Mouse (Mus musculus): ENCODE measurements at regions not wholly inside any gene's neighbourhood (a gene's known extent, or its start where the extent isn't known, plus 50 kb on each side); places are given as distances from the start of the nearest gene placed in this dataset.

GRCm38 (mm10) chrX:61119499-61119898 lies 65.9 kb downstream of the Cdr1 start:
- peak; percentile 55 to 72 for DNase-seq (ENCODE audit: low spot score in 2 of 2)

GRCm38 (mm10) chrX:61117368-61117767 lies 68.0 kb downstream of the Cdr1 start:
- peak in 1 of 2 experiments; percentile 10 for DNase-seq (ENCODE audit: low spot score in 2 of 2)

DNA sequence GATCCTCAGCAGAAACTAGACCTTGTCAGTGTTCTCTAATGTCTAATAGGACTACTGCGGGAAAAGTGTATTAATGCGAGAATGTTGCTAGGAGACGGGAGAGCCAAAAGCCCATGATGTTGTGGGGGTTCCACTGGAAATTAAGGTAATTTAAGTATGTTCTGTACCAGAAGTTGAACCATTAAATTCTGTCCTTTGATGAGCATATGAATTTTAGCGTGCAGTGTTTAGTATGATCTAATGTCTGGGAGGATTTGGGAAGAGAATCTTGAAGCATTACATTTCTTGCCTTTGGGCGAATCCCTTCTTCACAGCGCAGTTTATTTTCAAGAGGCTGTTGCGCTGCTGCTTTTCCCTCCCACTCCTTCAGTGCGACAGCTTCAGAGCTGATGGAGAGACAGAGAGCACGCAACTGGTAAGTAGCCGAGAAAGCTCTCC lies 69.3 kb downstream of the Cdr1 start:
- DNase-seq (ENCODE audit: low spot score in 2 of 2) = peak; percentile 47 to 57

Measured in layer of hippocampus, adult 18-20 months (tissue).